Mouse (Mus musculus) telencephalon, adult 2 months (tissue): ENCODE measurements around the gene Gm49322.
"Not testable (repeated sequence)": the region's sequence is repeated elsewhere in the genome, so short reads cannot be mapped to it uniquely, and the experiment has no call there.

Experiments
- DNase-seq: peaks from one replicate; pipeline ENCODE4 v3.0.0-alpha.2; 2011; ENCODE audit warnings: low read depth, low spot score

Gene Gm49322

GRCm38 (mm10) chr10:80605721-80606120 lies at the start of gene Gm49322:
Gene Gm49322 (plus strand): TSS chr10:80606021.
- DNase-seq: not testable (repeated sequence)

GRCm38 (mm10) chr10:80557346-80557965 lies 48.4 kb upstream of the Gm49322 start:
- DNase-seq: no peak

DNA sequence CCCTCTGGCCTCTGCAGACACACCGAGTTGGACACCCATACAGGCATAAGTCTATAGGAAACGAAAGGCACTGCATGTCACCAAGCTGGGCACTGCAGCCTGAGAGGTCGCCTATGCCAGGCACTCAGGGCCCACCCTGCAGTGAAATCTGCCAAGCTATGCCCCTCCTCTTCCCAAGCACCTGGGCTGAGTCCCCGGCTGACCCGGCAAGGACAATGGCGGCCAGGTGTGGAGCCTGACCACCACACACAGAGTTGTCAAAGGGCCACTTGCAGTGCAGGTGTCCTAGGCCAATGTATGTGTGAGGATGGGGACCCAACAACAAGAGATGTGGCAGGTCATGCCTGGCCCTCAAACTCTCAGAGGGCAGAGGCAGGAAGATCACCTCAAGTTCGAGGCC lies 46.4 kb upstream of the Gm49322 start:
- DNase-seq: no peak

DNA sequence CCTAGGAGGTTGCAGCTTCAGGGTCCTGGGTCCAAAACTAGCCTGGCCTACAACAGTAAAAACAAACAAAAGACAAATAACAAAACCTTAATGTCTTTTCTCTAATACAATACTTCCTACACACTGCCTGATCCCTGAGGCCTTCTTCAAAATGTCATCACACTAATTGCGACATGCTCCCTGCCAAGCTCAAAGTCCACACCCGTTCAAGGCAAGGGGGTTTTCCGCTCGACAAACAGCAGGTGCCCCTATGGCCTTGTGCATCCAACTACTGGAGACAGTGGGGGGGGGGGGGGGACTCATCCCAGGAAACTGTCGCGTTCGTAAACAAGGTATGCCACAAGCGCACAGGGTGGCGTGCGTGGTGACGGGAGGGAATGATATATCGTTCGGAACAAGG lies 45.2 kb upstream of the Gm49322 start:
- no peak for DNase-seq

- peak; percentile 95 for DNase-seq
Measured at GRCm38 (mm10) chr10:80561116-80561944, 44.5 kb upstream of the Gm49322 start, which contains the start of gene Rexo1. Gene Rexo1 (minus strand): TSS chr10:80561560.

- peak; percentile 77 for DNase-seq
Measured at GRCm38 (mm10) chr10:80566375-80567092, 39.3 kb upstream of the Gm49322 start.

GRCm38 (mm10) chr10:80568876-80569275 lies 36.9 kb upstream of the Gm49322 start:
- DNase-seq: no peak

DNA sequence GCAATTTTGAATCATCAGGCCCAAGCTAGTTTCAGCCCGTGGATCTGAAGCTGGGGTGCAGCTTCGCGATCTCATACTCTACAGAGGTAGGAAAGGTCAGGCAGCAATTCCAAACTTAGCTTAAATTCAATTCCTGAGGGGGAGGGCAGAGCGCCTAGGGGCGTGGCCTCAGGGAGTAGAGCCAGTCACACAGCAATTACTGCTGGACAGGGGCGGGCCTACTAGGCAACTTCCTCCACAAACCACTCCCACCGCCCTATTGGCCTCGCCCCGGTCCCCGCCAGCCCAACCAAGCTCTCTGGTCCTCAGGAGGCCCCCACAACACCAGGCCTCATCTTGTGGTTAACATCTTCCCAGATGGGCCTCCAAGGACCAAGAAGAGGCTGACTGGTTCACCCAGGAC lies 36.2 kb upstream of the Gm49322 start:
- DNase-seq: no peak

GRCm38 (mm10) chr10:80570419-80570818 lies 35.4 kb upstream of the Gm49322 start:
- no peak for DNase-seq

DNA sequence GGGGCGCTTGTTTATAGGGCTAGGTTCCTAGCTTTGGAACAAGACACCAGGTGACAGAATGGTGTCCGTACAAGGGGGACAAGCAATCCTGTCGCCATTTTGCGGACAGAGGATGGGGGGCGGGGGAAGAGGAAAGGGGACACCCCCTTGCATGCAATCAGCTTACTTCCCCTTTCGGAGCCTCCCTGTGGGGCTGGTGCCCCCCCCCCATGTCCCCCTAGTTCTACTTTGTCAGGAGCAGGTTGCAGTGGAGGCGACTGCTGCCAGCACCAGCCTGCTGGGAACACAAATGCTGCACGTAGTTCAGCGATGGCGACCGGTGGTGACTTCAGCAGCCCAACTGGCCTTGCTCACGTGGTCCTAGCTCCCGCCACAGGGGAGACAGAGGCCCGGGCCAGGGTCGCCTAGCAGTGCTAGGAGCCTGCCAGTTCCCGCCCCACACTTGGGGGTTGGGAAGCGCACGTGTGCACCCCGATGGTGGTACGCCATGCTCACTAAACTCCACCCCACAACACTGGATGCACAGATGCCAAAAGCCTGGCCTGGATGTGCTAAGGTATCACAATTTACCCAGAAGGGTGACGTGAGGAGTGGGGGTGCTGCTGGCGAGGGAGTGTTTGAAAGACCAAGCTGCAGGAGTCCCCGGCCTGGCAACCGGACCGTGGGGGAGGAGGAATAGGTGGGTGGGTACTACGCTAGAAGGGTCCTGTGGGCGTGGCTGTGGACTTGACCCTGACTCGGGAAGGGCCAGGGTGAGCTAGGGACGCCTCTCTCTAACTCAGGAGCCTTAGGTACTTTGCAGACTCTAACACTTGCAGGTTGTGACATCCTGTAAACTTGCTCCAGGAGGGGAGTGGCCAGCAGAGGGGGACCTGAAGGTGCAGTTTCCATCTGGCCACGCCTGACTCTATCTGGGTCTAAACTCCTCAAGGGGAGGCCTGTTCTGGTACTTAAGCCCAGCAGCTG lies 34.7 kb upstream of the Gm49322 start:
- no peak for DNase-seq

DNA sequence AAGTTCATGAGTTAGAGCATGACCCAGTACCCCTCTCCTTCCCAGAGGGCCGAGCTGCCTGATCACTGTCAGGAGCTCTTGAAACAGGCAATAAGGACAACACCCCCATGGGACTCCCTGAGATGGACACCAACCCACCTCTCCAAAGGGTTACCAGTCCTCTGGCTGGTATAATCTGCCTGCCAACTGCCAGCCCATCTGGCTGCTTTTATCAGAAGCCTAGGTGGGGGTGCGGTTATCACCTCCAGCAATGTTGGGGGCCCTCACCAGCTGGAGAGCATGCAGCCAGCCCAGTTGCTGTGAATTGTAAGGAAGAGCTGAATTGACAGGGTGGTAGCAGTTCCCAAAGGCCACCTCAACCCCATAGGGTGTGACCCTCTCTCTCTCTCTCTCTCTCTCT lies 33.3 kb upstream of the Gm49322 start:
- DNase-seq: no peak

DNA sequence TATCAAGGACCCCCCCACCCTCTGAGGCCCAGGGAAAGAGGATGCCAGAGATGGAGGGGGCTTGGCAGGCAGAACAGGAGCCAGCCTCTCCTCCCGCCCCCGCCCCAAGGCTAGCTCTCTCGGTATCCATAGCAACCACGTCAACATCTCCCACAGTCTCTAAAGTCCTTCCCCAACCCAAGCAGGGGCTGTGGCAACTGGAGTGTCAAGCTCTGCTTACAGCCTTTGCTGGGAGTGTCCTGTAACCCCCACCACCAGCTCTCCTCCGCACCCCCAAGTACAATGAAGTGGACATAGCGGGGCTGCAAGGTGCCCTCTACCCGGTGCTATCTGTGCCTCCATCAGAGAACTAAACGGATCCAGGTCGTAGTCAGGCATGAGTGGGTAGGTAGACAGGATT lies 31.9 kb upstream of the Gm49322 start:
- peak; percentile 85 for DNase-seq

- no peak for DNase-seq
Measured at GRCm38 (mm10) chr10:80574896-80575295, 30.9 kb upstream of the Gm49322 start.

DNA sequence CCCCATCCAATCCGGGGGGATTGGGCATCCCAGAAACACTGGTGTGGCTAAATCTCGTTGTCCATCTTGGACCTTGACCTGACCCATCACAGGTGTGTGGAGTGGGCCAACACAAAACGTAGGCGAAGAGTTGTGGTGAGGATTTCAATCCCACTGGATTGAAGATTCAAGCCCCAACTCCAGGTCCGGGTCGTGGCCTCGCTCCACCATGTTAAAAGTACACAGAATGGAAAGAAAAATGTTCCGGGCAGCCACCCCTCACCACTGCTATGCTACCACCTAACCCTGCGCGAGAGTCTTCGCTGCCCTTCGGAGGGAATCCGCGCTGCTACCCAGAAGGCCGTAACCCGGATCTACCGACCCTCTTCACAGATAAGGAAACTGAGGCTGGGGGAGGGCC lies 29.9 kb upstream of the Gm49322 start:
- DNase-seq: no peak

DNA sequence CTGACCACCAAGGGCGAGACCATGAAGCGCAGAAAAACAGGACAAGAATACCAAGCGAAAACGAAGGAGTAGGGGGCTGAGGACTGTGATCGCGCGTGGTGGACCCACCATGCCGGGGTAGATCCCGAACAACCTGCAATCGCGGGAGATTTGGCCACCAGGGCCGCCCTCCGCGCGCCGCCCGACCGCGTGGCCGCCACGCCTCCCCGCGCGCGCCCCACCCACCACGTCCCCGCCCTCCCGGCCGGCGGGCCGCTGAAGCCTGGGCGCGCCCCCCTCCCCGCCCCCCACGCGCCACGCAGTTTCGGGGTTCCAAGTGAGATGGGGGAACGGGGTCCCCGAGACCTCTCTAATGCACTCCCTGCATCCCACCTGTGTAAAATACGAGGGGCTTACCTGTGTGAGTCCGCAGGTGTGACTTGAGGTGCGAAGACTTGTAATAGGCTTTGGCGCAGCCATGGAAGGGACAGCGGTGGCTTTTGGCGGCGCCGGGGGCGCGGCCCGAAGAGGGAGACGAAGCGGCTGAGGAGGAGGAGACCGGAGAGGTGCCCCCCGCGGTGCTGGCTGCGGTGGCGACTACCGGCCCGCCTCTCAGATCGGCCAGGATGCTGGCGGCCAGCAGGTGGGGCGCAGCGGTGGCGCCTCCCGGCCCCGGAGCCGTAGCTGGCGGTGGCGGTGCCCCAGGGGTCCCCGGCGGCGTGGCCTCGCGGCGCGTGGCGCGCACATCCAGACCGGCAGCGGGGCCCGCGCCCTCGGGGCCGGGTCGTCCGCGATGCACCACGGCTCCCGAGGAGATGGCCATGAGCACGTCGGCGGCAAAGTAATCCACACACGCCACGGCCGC lies 29.2 kb upstream of the Gm49322 start:
- DNase-seq: no peak

DNA sequence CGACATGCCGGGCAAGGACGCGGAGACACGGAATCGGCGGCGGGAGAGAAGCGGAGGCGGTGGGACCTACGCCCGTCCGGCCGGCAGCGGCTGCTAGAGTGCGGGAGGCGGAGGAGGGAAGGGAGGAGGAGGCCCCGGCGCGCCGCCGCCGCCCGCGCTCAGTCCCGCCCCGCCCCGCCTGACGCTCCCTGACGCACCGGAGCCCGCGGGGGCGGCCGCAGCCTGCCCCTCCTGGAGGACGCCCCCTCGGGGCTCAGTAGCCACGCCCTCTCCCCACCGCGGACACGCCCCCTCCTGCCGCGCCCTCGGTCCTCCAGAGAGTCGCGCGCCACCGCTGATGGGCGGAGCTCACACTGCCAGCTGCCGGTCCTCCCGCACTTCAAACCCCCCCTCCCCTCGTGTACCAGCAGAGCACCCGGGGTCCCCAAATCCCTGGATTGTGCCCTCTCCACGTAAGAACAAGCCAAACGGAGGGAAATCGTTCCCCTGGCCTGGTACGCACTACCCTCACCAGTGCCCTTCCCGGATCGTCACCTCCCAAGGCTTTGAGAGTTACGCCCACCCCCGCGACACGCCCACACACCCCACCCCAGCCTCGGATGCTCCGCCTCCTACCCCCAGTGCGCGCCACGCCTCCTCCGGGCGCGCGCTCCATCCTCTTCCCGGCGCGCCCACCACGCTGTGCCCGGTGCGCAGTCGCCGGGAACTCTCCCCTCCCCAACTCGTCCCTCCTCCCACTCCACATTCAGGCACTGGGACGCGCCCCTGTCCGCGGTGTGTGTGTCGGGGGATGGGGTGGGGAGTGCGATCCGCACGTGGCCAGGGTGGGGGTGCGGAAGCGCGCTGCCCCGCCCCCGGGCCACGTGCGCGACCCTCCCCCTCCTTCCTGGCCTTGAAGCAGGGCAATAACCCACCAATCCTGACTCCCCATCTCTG lies 28.4 kb upstream of the Gm49322 start, which contains the start of gene Klf16:
Gene Klf16 (minus strand): TSS at position 127 of the 936 bp plus-strand sequence.
- peak; percentile 80 for DNase-seq

- no peak for DNase-seq
Measured at GRCm38 (mm10) chr10:80578131-80578750, 27.6 kb upstream of the Gm49322 start.

DNA sequence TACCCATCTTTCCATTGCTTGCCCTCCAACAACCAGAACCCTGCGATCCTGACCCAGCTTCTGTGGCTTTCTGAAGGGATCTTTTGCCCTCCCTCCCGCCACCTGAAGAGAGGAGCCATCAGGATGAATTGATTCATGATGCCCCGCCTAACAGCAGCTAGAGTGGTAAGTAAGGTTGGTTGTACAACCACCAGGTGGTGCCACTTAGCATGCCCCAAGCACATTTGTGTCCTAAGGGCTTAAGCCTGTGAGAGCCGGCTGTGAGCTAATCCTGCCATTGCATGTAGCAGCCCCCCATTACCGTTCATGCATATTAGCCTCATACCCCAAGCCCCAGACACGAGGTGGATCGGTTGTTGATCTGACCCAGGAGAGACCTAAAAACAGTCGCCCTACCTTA lies 26.9 kb upstream of the Gm49322 start:
- DNase-seq: no peak

- no peak for DNase-seq
Measured at GRCm38 (mm10) chr10:80583047-80583446, 22.8 kb upstream of the Gm49322 start.
